Mouse (Mus musculus) heart, postnatal 4 days (tissue): ENCODE data around the gene Olfr1214. TPM values are rescaled to one million over a fixed set of nuclear protein-coding genes. Genes with fewer than 3 reads are reported as not detected.
"Not testable (repeated sequence)": the region's sequence is repeated elsewhere in the genome, so short reads cannot be mapped to it uniquely, and the experiment has no call there.

Experiments
- DNase-seq: peaks from one replicate; pipeline ENCODE4 v3.0.0; 2021
- total RNA-seq, 2 experiments: library from RNA; stranded (reverse); gene quantifications; 2 replicates each; pipeline ENCODE4 v1.2.3; 2021

The Olfr1214 gene
- not detected for total RNA-seq

DNA sequence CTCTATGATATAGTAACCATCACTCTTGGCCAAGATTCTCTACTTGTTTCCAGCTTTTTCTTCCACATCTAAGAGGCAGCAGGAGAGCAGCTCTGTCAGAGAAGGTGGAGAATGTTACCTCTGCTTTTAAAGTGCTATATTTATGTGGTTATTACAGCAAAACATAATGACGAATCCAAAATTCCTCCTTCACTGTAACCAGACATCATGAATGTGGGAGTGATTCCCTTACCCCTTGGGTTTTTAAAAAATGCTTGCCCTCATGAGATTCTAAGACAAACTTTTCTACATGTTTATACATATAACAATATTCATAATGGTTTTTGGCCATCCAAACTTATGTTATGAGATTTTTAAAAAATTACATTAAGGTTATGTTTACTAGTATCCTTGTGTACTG, at the start of gene Olfr1214:
TSS of gene Olfr1214 (minus strand) at position 101 of the 400 bp plus-strand sequence.
- no peak for DNase-seq

DNA sequence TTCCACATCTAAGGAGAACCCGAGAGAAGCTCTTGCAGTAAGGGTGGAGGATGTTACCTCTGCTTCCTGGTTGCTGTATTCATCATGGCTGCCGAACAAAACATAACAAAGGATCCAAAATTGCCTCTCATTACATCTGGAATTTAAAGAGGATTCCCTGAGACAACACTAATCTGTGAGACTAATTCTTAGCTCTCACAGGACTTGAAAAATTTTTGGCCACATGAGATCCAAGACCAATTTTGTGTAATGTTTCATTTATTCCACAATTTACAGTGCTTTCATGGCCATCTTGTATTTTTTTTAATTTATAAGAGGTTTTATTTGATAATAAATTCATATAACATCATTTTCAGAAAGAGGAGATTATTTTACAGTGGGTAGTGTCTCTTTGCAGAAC, 39.5 kb upstream of the Olfr1214 start, which contains the start of gene Olfr1217:
TSS of gene Olfr1217 (minus strand) at position 101 of the 400 bp plus-strand sequence.
- DNase-seq, result no peak

DNA sequence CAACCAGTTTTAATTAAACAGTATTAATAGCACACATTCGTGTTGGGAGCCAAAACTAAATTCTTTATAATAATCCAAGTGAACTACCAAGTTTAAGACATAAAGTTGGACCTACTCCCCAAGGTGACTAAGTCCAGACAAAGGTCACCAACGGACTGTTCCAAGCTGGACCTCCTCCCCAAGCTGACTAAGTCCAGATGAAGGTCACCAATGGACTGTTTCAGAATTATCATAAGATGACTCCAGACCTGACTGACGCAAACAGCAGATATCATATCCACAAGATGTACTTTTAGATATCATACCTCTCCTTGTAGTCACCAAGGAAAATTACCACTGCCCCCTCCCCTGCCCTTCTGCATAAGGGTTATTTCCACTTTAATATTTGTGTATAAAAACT, 29.0 kb upstream of the Olfr1214 start:
- DNase-seq, result not testable (repeated sequence)

DNA sequence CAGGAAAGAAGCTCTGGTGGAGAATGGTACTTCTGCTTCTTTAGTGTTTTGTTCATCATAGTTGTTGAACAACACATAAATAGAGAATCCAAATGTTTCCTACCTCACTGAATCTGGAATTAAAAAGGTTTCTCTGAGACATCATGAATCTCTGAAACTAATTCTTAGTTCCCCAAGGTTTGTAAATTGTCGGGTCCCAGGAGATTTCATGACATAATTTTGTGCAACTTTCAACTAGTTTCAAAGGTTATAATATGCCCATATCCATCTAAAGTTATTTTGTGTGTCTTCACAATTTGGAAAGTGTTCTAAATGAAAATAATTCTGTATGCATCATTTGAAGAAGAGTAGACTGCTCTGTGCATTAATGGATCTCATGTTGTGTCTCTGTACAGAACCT, 25.8 kb upstream of the Olfr1214 start, which contains the start of gene Olfr1216:
TSS of gene Olfr1216 (minus strand) at position 101 of the 400 bp plus-strand sequence.
- DNase-seq, result no peak

DNA sequence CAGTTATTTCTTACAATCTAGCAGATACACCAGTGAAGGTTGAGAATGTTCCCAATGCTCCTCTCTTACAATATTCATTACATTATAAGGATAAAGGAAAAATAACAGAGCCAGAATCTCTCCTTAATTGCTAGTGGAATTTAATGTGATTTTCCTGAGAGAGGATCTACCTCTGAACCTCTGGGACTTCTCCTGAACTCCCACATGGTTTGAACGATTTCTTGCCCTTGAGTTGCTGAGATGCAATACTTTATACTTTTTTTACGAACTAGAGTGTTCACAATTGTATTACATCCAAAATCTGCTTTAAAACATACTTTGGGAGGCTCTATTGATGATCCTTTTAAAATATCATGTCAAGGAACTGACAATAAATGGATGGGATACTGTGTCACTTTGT, 14.4 kb upstream of the Olfr1214 start, which contains the start of gene Olfr1215:
TSS of gene Olfr1215 (minus strand) at position 101 of the 400 bp plus-strand sequence.
- DNase-seq, result no peak

DNA sequence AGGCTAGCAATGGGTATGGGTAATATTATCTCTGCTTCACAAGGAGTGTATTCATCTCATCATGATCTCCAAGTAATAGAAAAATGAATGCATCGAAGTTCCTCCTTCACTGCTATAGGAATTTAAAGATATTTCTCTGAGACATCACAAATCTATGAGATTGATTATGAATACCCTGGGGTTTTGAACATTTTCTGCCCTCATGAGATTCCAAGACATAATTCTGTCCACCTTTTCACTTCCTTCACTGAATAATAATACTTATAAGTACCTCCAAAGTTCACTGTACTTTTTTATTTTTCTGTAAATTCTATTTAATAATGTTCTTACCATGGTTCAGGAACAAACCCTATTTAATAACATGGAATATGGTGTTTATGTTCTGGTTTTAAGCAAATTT, 12.3 kb downstream of the Olfr1214 start, which contains the start of gene Gm13762:
TSS of gene Gm13762 (minus strand) at position 101 of the 400 bp plus-strand sequence.
- no peak for DNase-seq

DNA sequence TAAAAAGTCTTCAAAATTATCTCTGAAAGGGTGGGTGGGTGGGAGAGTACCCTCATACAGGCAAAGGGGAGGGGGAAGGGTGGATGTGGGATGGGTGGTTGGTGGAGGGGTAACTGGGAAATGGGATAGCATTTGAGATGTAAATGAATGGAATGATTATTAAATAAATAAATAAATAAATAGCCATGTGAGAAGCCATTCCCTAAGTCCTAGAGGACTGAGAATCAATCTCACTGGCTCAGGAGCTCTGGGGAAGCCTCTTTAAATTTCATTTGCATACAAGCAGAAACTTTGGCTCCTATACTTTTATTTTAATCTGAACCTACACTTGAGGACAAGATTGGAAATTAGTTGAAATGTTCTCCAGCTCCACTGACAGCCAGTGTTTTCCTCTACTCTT, 38.8 kb downstream of the Olfr1214 start, which contains the start of gene Olfr1212:
TSS of gene Olfr1212 (plus strand) at position 301 of the 400 bp plus-strand sequence.
- no peak for DNase-seq

DNA sequence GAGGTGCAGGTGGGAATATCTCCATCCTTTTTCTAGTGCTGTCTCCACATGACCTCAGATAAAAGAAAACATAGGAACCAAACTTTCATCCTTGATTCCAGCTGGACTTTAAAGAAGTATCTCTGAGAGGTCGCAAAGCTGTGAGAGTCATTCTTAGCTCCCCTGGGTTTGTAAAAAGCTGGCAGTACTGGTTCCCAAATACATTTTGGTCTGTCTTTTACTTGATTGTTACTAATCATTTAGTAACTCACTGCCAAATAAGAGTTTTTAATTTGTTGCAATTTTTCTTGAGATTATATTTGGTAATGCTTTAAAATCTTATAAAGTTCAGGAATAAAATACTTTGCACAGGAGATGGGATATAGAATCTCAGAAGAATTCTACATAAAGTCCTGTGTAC, 54.4 kb downstream of the Olfr1214 start, which contains the start of gene Olfr1211:
TSS of gene Olfr1211 (minus strand) at position 101 of the 400 bp plus-strand sequence.
- DNase-seq, result no peak

Other genes with a start within 250 kb of the Olfr1214 start
- gene Olfr1198, start 241.3 kb downstream of the Olfr1214 start, total RNA-seq, result not detected
- gene Olfr1199, start 232.2 kb downstream of the Olfr1214 start, total RNA-seq, result not detected
- gene Olfr1200, start 222.2 kb downstream of the Olfr1214 start, total RNA-seq, result not detected
- not detected for gene Olfr1201, start 199.6 kb downstream of the Olfr1214 start, total RNA-seq
- not detected for gene Olfr1202, start 178.2 kb downstream of the Olfr1214 start, total RNA-seq
- gene Olfr1205, start 162.9 kb downstream of the Olfr1214 start, total RNA-seq, result not detected
- gene Olfr1204, start 143.4 kb downstream of the Olfr1214 start, total RNA-seq, result not detected
- gene Olfr1206, start 129.4 kb downstream of the Olfr1214 start, total RNA-seq, result not detected
- gene Olfr1208, start 90.3 kb downstream of the Olfr1214 start, total RNA-seq, result not detected
- gene Olfr1209, start 77.5 kb downstream of the Olfr1214 start, total RNA-seq, result not detected
- gene Olfr1211, start 54.5 kb downstream of the Olfr1214 start, total RNA-seq, result not detected
- gene Olfr1212, start 38.7 kb downstream of the Olfr1214 start, total RNA-seq, result not detected
- gene Gm13762, start 12.4 kb downstream of the Olfr1214 start, total RNA-seq, result not detected
- not detected for gene Olfr1215, start 14.3 kb upstream of the Olfr1214 start, total RNA-seq
- not detected for gene Olfr1216, start 25.7 kb upstream of the Olfr1214 start, total RNA-seq
- not detected for gene Olfr1217, start 39.4 kb upstream of the Olfr1214 start, total RNA-seq
- not detected for gene Olfr1218, start 68.5 kb upstream of the Olfr1214 start, total RNA-seq
- gene Olfr1219, start 90.9 kb upstream of the Olfr1214 start, total RNA-seq, result not detected
- gene Olfr1220, start 114.2 kb upstream of the Olfr1214 start, total RNA-seq, result not detected
- gene Olfr1221, start 124.6 kb upstream of the Olfr1214 start, total RNA-seq, result not detected
- gene Olfr1222, start 140.4 kb upstream of the Olfr1214 start, total RNA-seq, result not detected
- gene Olfr1223, start 158.9 kb upstream of the Olfr1214 start, total RNA-seq, result not detected
- not detected for gene Olfr1224-ps1, start 171.4 kb upstream of the Olfr1214 start, total RNA-seq
- not detected for gene Olfr1225, start 182.0 kb upstream of the Olfr1214 start, total RNA-seq
- gene Olfr1226, start 207.4 kb upstream of the Olfr1214 start, total RNA-seq, result not detected